Mouse (Mus musculus) thymus, adult 18-20 months (tissue): ENCODE measurements at regions not wholly inside any gene's neighbourhood (a gene's known extent, or its start where the extent isn't known, plus 50 kb on each side); places are given as distances from the start of the nearest gene placed in this dataset.

Source experiments
- DNase-seq, 2 experiments: peaks; one replicate each; pipeline ENCODE4 v3.0.0; 2022; ENCODE audit warnings: mixed read lengths in 2 of 2

DNA sequence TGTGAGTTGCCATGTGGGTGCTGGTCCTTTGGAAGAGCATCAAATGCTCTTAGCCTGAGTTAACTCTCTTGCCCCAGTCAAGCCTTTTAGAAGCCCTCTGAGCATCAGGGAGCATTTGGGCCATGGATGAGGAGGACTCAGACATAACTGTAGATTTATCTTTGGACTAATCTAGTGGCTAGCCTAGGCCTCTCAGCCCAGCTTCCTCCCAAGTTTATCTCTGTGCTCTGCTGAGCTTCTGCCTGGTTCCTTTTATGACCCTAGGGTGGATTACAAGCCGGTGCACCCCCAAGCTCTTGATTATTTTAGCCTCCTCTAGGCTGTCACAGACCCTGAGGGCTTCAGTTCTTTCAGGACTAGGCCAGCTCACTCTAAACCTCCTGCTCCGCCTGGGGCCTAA lies 102.6 kb upstream of the Vps8 start:
- DNase-seq, result no peak

DNA sequence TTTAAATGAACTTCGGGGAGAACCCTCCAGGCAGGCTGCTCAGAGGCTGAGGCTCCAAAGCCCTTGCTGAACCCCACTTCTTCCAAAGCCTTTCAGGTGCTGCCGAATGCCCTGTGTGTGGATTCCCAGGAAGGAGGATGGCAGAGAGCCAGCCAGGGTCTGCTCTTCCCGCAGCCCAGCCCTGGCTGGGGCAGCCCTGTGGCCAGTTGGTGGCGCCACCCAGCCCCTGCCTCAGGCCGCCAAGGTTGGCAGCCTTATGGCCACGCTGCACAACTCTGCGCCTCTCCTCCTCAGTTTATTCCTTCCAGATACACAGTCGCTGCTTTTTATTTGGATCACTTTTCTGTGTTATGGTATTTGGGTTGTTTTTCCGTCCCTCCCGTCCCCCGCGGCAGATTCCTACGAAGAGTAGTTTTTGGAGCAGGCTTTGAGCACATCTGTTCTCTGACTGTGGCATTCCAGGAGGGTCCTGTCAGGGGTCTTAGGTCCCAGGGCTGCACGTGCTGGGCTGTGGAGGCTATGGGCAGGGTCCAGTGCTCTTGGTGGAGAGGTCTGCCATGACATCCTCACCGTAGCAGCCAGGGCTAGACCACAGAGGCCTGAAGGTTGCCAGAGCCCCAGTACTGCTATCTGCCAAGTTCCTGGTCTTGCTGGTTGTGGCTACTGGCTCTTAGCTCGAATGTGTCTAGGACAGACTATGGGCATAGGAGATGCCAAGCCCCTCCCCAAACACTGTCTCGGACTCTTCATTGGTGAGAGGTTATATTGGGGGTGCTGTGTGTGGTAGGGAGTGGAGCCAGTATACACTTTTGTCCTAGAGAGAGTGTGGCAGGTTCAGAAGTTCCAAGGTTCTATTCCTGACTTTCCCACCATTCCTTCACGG lies 101.5 kb upstream of the Vps8 start:
- DNase-seq, result no peak

DNA sequence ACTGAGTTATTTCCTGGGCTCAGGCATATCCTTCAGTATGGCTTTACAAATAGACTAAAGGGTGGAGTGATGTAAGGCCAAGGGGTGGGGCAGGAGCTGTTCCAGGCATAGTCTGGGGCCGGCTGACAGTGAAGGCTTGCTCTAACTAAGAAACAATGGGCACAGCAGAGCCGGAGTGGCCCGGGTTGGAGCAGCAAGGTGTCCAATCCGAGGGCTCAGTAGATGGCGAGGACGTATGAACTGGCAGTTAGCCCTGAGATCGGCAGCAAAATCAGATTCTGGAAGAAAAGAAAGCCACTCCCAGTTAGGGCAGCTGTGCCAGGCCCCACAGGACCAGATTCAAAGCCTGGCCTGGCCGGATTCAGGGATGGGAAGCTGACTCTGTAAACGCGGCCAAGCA lies 100.5 kb upstream of the Vps8 start:
- DNase-seq, result no peak

DNA sequence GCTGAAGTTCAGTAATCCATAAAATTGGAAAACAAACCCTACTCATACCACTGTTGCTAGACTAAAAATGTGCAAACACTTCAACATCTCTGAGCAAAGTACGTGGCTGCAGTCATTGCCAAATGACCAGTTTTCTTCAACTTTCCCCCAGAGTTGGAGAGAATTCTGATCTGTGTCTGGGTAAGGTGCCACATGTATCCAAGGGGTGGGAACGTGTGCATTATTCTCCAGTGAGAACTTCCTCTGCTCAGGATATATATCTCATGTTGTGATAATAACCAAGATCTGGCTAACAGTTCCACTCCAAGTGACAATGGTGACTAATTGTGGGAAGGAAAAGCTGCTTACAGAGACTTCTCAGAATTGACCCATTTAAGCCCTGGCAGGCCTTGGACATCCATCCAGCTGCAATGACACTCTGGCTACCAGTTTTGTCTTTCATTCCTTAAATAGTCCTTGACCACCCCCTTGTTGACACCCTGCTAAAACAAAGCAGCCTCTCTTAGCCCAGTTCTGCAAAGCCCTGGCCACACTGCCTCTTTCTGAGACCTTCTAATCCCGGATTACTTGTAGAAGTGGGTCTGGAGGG lies 99.4 kb upstream of the Vps8 start:
- no peak for DNase-seq

DNA sequence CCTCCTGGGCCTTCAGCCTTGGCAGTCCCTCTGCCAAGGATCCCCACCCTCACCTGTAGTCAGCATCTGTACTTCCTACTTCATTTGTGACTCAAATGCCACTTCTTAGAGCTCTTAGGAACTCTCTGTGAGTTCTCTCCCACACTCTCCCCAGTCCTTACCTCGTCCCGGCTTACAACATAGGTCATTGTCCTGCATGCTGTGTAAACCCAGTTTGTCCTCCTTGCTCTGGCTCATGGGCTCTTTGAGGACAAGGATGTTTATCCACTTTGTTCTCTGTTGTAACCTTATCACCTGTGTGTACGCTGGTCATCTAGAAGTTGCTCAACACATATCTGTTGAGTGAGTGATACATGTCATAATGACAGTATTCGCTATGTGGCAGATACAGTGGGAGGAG lies 94.9 kb upstream of the Vps8 start:
- DNase-seq, result no peak

DNA sequence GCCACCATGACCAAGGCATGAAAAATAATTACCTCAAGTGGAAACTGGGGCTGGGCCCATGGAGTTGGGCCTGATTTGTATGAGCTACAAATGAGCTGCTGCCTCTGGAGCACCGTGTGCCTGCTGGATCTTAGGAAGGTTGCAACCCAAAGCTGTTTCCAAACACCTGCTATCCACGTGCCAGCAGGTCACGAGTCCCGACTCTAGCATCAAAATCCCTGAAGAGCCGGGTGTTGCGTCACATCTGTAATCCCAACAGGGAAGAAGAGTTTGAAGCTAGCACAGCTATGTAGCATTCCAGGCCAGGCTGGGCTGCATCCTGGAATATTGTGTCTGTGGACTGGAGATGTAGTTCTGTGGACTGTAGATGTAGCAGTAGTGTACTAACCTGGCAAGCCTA lies 93.7 kb upstream of the Vps8 start:
- no peak for DNase-seq

DNA sequence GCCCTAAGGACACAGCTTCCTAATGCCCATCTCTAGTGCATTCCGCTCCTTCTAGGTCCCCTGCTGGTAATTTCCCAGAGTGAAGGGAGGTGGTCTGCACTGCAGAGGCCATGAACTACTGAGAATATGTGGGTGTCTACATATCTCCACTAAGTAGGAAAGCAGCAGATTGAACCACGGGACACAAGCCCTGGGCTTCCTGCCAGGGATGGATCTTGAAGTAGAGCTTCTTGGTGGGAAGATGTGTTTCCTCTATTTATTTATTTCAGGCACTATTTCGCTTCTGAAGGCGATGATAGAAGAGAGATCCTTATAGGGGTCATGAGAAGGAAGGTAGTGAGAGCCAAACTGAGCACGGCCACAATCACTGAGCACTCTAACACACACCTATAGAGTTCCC lies 91.7 kb upstream of the Vps8 start:
- no peak for DNase-seq

DNA sequence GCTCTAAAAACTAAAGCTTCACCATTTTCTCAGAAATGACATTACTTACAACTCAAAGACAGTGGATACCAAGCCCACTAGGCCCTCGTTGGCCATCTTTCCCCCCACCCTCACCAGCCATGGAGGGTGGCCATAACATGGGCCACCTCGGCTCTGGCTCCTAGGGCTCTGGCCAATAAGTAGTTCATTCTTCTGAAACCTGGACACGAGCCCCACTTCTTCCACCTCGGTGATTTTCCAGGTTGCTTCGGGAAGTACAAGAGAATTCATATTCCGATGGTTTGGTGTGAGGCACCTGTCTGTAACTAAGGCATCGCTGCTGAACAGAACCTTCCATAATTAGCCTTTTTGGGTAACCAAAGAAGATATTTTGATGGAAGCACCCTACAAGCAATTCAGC lies 90.5 kb upstream of the Vps8 start:
- no peak for DNase-seq

DNA sequence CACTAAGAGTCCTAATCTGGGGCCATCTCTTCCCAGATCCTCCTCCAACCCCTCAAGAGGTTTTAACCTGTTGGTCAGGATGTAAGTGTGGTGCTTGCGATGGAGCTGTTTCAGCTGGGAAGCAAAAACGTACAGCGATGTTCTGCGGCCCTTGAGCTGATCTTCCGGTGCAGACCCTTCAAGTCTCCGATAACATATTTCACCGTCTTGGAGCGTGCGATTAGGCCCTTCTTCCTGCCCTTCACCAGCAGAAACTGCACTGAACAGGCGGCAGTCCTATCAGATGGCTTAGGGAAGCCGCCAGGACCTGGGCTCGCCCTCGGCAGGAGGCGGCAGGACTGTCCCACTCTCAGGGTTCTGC lies 90.1 kb upstream of the Vps8 start:
- no peak for DNase-seq

DNA sequence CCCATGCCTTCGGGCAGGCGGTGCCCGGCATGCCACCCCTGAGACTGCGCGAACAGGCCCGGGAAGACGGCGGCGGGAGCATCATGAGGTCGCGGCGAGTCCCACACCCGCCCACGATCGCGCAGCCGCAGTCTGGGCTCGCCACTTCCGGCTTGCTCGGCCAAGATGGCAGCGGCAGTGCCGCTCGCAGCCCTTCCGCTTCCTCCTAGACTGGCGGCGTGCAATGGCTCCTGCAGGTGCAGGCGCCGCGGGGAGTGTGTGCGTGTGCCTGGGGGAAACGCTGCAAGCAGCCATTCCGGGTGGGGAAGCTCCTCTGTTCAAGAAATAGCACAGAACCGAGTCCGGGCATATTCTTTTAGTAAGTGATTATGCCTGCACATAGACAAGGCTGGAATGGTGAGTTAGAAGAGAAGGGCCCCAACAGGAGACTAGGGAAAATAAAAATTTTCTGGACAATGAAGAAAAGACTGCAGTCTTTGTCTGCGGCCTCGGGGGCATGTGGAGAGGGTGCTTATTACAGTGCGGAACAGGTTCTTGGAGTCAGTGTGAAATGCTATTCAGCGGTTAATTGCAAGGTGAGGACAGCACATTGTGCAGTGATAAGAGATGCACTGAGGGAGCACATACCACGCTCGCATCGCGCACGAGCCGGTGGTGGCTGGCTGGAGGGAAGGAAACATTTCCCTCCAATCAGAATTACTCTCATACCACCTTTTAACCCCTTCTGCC lies 89.5 kb upstream of the Vps8 start:
- DNase-seq, result peak; percentile 88 to 89

DNA sequence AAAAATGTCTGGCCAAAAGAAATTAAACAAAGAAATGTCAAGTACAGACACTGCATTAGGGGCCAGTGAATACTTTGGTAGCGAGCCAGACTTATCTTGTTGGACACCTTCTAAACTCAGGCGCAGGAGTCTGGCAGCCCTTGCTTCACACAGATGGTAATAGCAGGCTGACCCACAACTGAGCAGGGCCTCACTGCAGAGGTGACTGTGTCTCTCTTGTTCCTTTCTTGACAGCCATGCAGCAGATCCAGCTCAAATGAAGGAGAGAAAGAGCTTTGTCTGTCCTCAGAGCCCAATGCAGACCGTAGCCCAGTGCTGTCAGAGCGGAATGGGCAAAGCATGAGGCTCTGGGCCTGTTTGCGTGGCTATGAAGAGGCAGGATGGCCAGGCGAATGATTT lies 83.9 kb upstream of the Vps8 start:
- DNase-seq, result no peak

DNA sequence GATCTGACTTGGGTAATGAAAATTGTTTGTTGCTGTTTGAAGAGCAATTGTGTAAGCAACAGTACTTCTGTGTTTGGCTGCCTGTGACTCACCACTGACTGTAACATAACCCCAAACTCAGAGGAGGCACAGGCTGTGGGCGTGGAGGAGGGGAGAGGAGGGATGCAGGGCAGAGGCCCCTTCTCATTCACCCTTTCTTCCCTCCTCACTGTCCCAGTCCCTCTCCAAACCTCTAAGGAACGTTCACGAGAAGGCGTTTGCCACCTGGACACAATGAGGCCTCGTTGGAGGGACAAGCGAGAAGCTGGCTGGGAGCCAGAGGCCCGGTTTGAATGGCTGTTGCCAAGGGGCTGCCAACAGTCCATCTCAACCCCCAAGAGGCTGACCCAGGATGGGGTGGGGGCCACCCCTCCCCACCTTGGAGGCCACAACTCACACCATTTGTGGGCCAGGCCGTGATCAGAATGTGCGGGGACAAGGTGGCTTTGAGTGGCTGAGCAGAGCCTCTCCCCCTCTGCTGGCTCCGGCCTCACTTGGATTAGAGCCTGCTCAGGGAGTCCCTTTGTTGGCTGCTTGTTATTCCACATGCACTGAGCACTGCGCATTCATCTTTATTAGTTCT lies 83.3 kb upstream of the Vps8 start:
- DNase-seq, result no peak

DNA sequence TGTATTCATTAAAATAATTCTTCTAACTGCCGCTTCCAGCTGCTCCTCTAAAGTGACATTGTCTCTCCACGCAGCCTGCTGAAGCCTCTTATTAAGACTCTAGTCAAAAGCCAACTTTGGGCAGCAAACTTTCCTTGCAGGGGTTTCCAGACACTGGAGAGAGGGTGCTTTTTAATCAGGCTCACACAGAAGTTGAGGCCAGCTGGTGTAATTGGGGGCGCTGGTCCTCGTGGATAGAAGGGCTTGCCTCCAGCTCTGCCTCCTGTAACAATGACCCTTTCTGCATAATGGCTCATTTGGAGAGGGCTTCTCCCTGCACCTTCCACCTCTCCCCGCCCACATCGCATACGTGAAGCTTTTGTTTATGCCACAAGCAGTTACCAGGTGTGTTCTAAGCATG lies 82.8 kb upstream of the Vps8 start:
- no peak for DNase-seq

DNA sequence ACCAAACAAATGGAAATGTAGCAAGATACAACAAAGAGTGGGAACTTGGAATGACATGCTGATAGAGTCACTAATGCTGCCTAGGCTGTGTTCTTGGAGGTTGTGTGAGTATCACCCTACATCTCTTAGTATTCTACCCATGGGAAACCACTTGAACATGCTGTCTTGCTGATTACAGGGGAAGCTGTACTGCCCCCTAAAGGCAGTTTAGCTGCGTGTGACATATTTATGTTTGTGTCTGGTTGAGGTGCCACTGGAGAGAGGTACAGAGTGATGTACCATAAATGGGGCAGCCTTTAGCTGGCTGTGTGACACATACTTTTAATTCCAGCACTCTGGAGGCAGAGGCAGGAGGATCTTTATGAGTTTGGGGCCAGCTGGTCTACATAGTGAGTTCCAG lies 73.0 kb upstream of the Vps8 start:
- DNase-seq, result no peak

DNA sequence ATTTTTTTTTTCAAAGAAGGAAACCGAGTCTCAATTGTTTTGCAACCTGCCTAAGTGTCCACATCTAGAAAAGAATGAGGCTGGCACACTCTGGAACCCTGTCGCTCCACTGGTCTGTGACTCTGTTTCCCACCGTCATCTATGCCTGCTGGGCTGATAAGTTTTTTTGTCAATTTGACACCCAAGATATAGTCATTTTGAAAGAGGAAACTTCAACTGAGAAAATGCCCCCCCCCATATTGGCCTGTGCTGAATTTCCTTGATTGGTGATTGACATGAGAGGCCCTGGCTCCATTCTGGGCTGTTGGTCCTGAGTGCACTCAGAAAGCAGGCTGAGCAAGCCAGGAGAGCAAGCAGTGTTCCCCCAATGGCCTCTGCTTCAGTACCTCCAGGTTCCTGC lies 71.6 kb upstream of the Vps8 start:
- no peak for DNase-seq

DNA sequence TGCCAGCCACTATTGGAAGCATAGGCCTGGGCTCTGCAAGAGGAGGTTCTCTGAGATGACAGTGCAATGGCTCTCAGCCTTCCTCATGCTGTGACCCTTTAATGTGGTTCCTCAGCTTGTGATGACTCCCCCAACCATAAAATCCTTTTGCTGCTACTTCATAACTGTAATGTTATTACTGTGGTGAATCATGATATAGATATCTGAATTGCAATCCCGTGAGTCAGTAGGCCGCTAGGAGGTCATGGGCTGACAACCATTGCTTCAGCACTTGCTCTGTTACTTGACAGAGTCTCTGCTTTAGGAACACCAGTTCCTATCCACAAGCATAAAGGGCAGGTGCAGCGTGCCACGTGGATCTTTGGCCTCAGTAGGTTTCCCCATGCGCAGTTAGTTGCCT lies 69.8 kb upstream of the Vps8 start:
- DNase-seq, result no peak

DNA sequence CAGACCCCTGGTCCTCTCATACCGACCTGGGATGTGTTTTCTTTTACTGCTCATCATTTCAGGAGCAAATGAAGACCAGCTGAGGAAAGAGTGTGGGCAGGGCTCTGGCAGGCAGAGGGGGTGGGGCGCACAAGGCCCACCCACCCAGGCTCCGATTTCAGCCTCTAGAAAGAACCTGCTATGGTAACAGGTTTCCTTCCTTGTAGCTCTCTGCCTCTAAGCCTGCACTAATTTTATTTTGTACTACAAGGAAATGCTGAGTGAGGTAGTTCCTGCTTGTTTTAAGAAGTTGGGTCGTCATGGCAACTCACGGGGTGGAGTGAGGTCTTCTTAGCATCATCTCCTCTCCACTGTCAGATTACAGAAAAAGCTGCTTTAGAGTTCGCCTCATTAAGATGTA lies 69.4 kb upstream of the Vps8 start:
- DNase-seq, result no peak

DNA sequence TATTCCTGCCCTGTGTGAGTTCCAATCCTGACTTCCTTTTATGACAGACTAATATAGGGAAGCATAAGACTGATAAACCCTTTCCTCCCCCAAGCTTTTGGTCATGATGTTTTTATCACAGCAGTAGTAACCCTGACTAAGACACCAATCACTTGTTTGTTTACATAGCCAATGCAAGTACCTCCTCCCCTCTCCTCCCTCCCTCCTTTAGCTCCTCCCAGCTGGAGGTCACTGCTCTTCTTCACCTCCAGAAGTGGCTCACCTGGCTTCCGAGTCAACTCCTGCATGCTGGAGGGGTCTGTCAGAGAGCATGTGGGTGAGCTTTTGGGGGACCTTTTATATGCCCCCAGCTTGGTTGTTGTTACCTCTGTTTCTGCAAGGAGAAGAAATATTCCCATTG lies 67.3 kb upstream of the Vps8 start:
- DNase-seq, result no peak

DNA sequence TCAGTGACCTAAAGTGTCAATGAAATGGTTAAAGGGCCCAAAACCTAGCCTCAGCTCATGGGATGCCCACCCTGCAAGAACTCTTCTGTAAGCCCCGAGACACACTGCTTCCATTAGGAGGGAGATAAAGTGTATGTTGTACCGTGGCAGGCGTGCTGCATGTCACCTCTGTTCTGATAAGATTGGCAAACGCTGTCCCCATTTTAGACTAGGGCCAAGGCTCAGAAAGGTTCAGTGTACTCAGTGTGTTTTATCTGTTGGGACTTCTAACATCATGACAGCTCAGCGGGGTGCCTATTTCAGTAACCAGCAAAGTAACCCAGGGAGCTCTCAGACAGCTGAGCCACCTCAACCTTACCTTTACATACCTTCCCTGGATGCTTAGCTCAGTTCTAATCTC lies 65.5 kb upstream of the Vps8 start:
- DNase-seq, result no peak

DNA sequence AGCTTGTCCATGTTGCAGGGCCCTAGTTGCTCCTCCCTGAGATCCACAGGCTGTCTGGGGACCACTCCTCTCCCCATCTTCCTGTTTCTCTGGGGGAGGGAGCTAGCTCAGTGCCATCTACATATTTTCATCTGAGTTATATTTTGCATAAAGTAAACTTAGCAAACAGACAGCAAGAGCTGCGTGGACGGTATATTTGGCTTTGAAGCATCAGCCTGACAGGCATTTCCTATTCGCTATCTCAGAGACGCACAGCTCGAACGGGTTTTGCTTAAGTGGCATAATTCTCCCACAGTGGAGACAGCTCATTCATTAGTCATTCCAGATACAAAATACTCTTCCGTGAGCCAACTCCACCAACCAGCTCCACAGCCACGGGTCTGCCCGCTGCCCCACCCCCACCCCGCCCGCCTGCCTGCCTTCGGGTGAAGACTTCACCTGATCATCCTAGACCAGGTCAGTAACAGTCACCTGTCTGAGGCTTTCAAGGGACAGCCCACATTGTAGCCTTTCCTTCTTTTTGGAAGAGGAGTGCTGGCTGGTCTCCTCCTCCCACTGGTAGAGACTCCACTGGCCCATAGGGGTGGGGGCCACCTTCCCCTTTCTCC lies 64.5 kb upstream of the Vps8 start:
- no peak for DNase-seq

DNA sequence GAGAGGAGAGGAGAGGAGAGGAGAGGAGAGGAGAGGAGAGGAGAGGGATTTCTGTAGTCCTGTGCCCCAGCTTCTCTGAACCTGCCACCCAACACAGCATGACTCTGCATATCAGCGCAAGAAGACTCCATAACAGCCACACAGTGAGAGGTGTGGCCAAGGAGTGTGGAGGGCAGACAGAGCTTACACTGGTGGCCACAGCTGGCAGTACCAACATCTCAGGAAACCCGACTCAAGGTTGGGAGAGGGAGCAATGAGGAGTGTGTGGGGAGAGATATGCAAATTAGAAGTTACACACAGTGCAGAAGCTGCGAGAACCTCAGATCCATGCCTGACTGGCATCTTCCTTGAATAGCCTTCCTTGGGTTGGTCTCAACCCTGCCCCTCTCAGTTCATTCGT lies 63.5 kb upstream of the Vps8 start:
- no peak for DNase-seq

DNA sequence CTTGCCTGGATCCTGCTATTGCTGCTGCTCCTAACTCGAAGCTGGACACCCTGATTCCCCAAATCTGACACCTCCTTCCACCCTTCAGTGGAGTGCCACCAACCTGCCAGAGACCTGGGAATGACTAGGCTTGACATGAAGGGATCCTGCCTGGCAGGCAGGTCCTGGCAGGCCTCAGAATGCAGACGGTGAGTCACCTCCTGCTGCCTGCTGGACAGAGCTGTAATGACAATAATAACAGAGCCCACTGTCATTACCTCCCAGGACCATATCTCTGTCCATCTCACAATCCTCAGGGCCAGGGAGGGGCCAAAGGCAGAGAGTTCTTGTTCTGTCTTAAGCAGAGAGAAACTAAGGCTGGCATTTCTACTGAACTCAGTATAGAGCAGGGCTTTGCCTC lies 61.5 kb upstream of the Vps8 start:
- DNase-seq, result no peak

DNA sequence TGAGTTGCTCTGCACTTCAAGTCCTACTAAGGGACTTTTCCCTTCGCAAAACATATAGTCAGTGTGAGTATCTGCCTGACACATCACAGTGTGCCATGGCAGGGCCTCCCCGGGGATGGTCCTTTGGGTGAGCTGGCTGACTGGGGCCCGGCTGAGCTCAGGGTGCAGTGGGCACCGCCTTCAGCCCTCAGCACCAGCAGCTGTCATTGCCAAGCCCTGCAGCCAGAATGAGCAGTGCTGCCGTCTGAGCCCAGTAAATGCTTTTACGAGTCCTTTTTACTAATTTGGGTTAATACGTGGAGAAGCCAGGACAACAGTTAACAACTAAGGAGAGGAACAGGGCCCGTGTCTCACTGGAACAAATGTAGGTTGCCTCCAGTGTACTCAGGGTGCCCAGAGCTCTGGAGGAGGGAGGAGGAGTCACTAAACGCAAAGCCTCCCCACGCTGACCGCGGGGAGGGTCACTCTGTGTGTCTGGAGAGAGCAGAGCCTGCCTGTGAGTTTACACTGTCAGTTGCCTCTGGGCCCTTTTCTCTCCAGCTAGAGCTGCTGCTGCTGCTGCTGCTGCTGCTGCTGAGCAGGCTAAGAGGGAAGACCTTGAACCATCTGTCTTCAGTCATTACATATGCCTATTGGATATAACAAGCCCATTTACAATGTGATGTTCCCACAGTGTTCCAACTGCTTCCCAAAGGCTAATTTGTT lies 60.1 kb upstream of the Vps8 start:
- DNase-seq, result no peak
